Mouse (Mus musculus): Measurements from ENCODE around the gene Cdc42bpa. TPM values are rescaled to one million over a fixed set of nuclear protein-coding genes. Genes with fewer than 3 reads are reported as not detected.

The Cdc42bpa gene
- polyA plus RNA-seq (2012; rRNA removed) = 3.3 and 6.6 TPM in 2 replicates

- 2% methylated on average over 112 of the region's 128 CpGs for WGBS
- Histone ChIP-seq H3K4me3 (ENCODE audit: low read depth, low read length) (peak within 1 kb of the TSS; percentile 86), H3K4me1 (ENCODE audit: control insufficient read depth, insufficient read depth, insufficient read length, low read length) (no peaks in the 10 kb centered on the region; the same call in 1 of the 2 replicates), H3K27me3 (ENCODE audit: control insufficient read depth, insufficient read depth, low read length) (0 out of 2 replicates have a peak, but pooled peaks cover 6% of the 10 kb centered on the region), H3K27ac (ENCODE audit: insufficient read depth, low read depth, low read length) (peak within 1 kb of the TSS; percentile 33), H3K36me3 (ENCODE audit: control insufficient read depth, insufficient read depth, low read length) (no peaks in the 10 kb centered on the region)
- TF ChIP-seq POLR2A (IDR thresholded peaks at IDR 0.05; ENCODE audit: low read depth, low read length) = peak; percentile 42; the same call in 1 of the 2 replicates
- no peak for TF ChIP-seq CTCF (IDR thresholded peaks at IDR 0.05; ENCODE audit: extremely low read depth, insufficient read length, insufficient replicate concordance, low read depth, low read length)
These were observed at the start of gene Cdc42bpa for GRCm38 (mm10) chr1:179959721-179960542. Cdc42bpa (plus strand) TSS chr1:179960472.

- 36% methylated on average over 4 of the region's 4 CpGs for WGBS
- H3K4me1 ChIP-seq (ENCODE audit: control insufficient read depth, insufficient read depth, insufficient read length, low read length) = no peaks in the 10 kb centered on the region; the same call in 1 of the 2 replicates
- no peaks in the 10 kb centered on the region for H3K36me3 ChIP-seq (ENCODE audit: control insufficient read depth, insufficient read depth, low read length)
- no peak overlapping the region for H3K4me3 ChIP-seq (ENCODE audit: low read depth, low read length)
- no peak overlapping the region for H3K27ac ChIP-seq (ENCODE audit: insufficient read depth, low read depth, low read length)
- H3K27me3 ChIP-seq (ENCODE audit: control insufficient read depth, insufficient read depth, low read length) = no peaks in the 10 kb centered on the region
- TF ChIP-seq POLR2A (IDR thresholded peaks at IDR 0.05; ENCODE audit: low read depth, low read length) = no peak
- no peak for TF ChIP-seq CTCF (IDR thresholded peaks at IDR 0.05; ENCODE audit: extremely low read depth, insufficient read length, insufficient replicate concordance, low read depth, low read length)
These were observed 46.8 kb upstream of the Cdc42bpa start for GRCm38 (mm10) chr1:179913471-179913870.

- H3K36me3 ChIP-seq (ENCODE audit: control insufficient read depth, insufficient read depth, low read length) = no peaks in the 10 kb centered on the region
- peaks cover 3% of the 10 kb centered on the region; the same call in 1 of the 2 replicates for H3K4me1 ChIP-seq (ENCODE audit: control insufficient read depth, insufficient read depth, insufficient read length, low read length)
- TF ChIP-seq CTCF (IDR thresholded peaks at IDR 0.05; ENCODE audit: extremely low read depth, insufficient read length, insufficient replicate concordance, low read depth, low read length) = no peak
- TF ChIP-seq POLR2A (IDR thresholded peaks at IDR 0.05; ENCODE audit: low read depth, low read length) = no peak
- H3K27me3 ChIP-seq (ENCODE audit: control insufficient read depth, insufficient read depth, low read length) = no peaks in the 10 kb centered on the region
- H3K4me3 ChIP-seq (ENCODE audit: low read depth, low read length) = no peak overlapping the region
- 73% methylated on average over 4 of the region's 4 CpGs for WGBS
- H3K27ac ChIP-seq (ENCODE audit: insufficient read depth, low read depth, low read length) = no peak overlapping the region
These were observed 43.2 kb upstream of the Cdc42bpa start for GRCm38 (mm10) chr1:179917036-179917435.

- H3K4me3 ChIP-seq (ENCODE audit: low read depth, low read length) = no peak overlapping the region
- TF ChIP-seq CTCF (IDR thresholded peaks at IDR 0.05; ENCODE audit: extremely low read depth, insufficient read length, insufficient replicate concordance, low read depth, low read length) (no peak), POLR2A (IDR thresholded peaks at IDR 0.05; ENCODE audit: low read depth, low read length) (no peak)
- no peaks in the 10 kb centered on the region for H3K36me3 ChIP-seq (ENCODE audit: control insufficient read depth, insufficient read depth, low read length)
- H3K27ac ChIP-seq (ENCODE audit: insufficient read depth, low read depth, low read length) = no peak overlapping the region
- H3K27me3 ChIP-seq (ENCODE audit: control insufficient read depth, insufficient read depth, low read length) = no peaks in the 10 kb centered on the region
- peaks cover 3% of the 10 kb centered on the region; the same call in 1 of the 2 replicates for H3K4me1 ChIP-seq (ENCODE audit: control insufficient read depth, insufficient read depth, insufficient read length, low read length)
- 76% methylated on average over 11 of the region's 11 CpGs for WGBS
These were observed 42.8 kb upstream of the Cdc42bpa start for GRCm38 (mm10) chr1:179917481-179917880.

- Histone ChIP-seq H3K4me3 (ENCODE audit: low read depth, low read length) (no peak overlapping the region), H3K27me3 (ENCODE audit: control insufficient read depth, insufficient read depth, low read length) (no peaks in the 10 kb centered on the region), H3K4me1 (ENCODE audit: control insufficient read depth, insufficient read depth, insufficient read length, low read length) (peaks cover 3% of the 10 kb centered on the region; the same call in 1 of the 2 replicates), H3K36me3 (ENCODE audit: control insufficient read depth, insufficient read depth, low read length) (no peaks in the 10 kb centered on the region), H3K27ac (ENCODE audit: insufficient read depth, low read depth, low read length) (no peak overlapping the region)
- WGBS = 79% methylated on average over 8 of the region's 8 CpGs
- TF ChIP-seq POLR2A (IDR thresholded peaks at IDR 0.05; ENCODE audit: low read depth, low read length) (no peak), CTCF (IDR thresholded peaks at IDR 0.05; ENCODE audit: extremely low read depth, insufficient read length, insufficient replicate concordance, low read depth, low read length) (no peak)
These were observed 40.4 kb upstream of the Cdc42bpa start for GRCm38 (mm10) chr1:179919656-179920436.

- no peak for TF ChIP-seq CTCF (IDR thresholded peaks at IDR 0.05; ENCODE audit: extremely low read depth, insufficient read length, insufficient replicate concordance, low read depth, low read length)
- no peak overlapping the region for H3K4me3 ChIP-seq (ENCODE audit: low read depth, low read length)
- no peak overlapping the region for H3K27ac ChIP-seq (ENCODE audit: insufficient read depth, low read depth, low read length)
- no peaks in the 10 kb centered on the region for H3K36me3 ChIP-seq (ENCODE audit: control insufficient read depth, insufficient read depth, low read length)
- WGBS = 60% methylated on average over 10 of the region's 10 CpGs
- peaks cover 3% of the 10 kb centered on the region; the same call in 1 of the 2 replicates for H3K4me1 ChIP-seq (ENCODE audit: control insufficient read depth, insufficient read depth, insufficient read length, low read length)
- H3K27me3 ChIP-seq (ENCODE audit: control insufficient read depth, insufficient read depth, low read length) = no peaks in the 10 kb centered on the region
These were observed 36.4 kb upstream of the Cdc42bpa start for GRCm38 (mm10) chr1:179923661-179924405.
